Mouse (Mus musculus): ENCODE data around the gene Pla2g15.
A peak's percentile ranks its signal among the peaks of the same experiment; 100 is the strongest.
"Not testable (repeated sequence)": the region's sequence is repeated elsewhere in the genome, so short reads cannot be mapped to it uniquely, and the experiment has no call there.

The Pla2g15 gene

GRCm38 (mm10) chr8:106169934-106170480 lies 19.8 kb downstream of the Pla2g15 start:
- no peak for DNase-seq

GRCm38 (mm10) chr8:106173566-106173965 lies 23.4 kb downstream of the Pla2g15 start:
- DNase-seq: no peak

GRCm38 (mm10) chr8:106176891-106177290 lies 26.7 kb downstream of the Pla2g15 start:
- DNase-seq: no peak

GRCm38 (mm10) chr8:106177594-106177993 lies 27.4 kb downstream of the Pla2g15 start:
- no peak for DNase-seq

GRCm38 (mm10) chr8:106178428-106178827 lies 28.2 kb downstream of the Pla2g15 start:
- no peak for DNase-seq

- peak in 1 of 2 experiments; percentile 32 for DNase-seq
Measured at GRCm38 (mm10) chr8:106185628-106186270, 35.5 kb downstream of the Pla2g15 start.

- no peak for DNase-seq
Measured at GRCm38 (mm10) chr8:106186394-106186793, 36.2 kb downstream of the Pla2g15 start.

- no peak for DNase-seq
Measured at GRCm38 (mm10) chr8:106189162-106189561, 39.0 kb downstream of the Pla2g15 start.

GRCm38 (mm10) chr8:106191639-106192038 lies 41.4 kb downstream of the Pla2g15 start:
- DNase-seq: no peak

- no peak for DNase-seq
Measured at GRCm38 (mm10) chr8:106193162-106193561, 43.0 kb downstream of the Pla2g15 start.

GRCm38 (mm10) chr8:106194062-106194461 lies 43.9 kb downstream of the Pla2g15 start:
- no peak for DNase-seq

- DNase-seq: peak; percentile 28 to 58
Measured at GRCm38 (mm10) chr8:106198741-106199140, 48.5 kb downstream of the Pla2g15 start.

- DNase-seq: not testable (repeated sequence)
Measured at GRCm38 (mm10) chr8:106199596-106199995, 49.4 kb downstream of the Pla2g15 start.

GRCm38 (mm10) chr8:106210035-106210731 lies 60.0 kb downstream of the Pla2g15 start:
- DNase-seq: peak; percentile 48 to 68

- peak; percentile 96 to 98 for DNase-seq
Measured at GRCm38 (mm10) chr8:106210821-106211345, 60.7 kb downstream of the Pla2g15 start, which contains the start of the genes Slc7a6os and Prmt7. Gene Slc7a6os (minus strand): TSS chr8:106210935. Gene Prmt7 (plus strand): TSS chr8:106210936.

GRCm38 (mm10) chr8:106211421-106211820 lies 61.2 kb downstream of the Pla2g15 start:
- DNase-seq: no peak

- DNase-seq: no peak
Measured at GRCm38 (mm10) chr8:106213959-106214358, 63.8 kb downstream of the Pla2g15 start.
